Mouse (Mus musculus) hindbrain, postnatal 0 days (tissue): ENCODE measurements at regions not wholly inside any gene's neighbourhood (a gene's known extent, or its start where the extent isn't known, plus 50 kb on each side); places are given as distances from the start of the nearest gene placed in this dataset.

Experiments
- ATAC-seq: fragments of 200-750 bp; cut with Nextera tagmentation; 2 replicates; pipeline ENCODE4 v1.8.0; 2017; ENCODE audit warnings: mild to moderate bottlenecking, moderate TSS enrichment, moderate library complexity
- DNase-seq: peaks from one replicate; pipeline ENCODE4 v3.0.0-alpha.2; 2015; ENCODE audit warnings: low spot score
- H3K27ac ChIP-seq: fragments of 300-500 bp; sonication (generic); 2 replicates; pipeline ENCODE4 v1.5.1; 2014; ENCODE audit warnings: mild to moderate bottlenecking
- H3K27me3 ChIP-seq: fragments of 300-500 bp; sonication (generic); 2 replicates; pipeline ENCODE4 v1.6.1; 2014; ENCODE audit warnings: low read length, mixed read lengths; ENCODE audit not compliant: insufficient read depth
- H3K36me3 ChIP-seq: fragments of 300-500 bp; sonication (generic); 2 replicates; pipeline ENCODE4 v1.6.1; 2014; ENCODE audit warnings: low read length, mixed read lengths; ENCODE audit not compliant: insufficient read depth
- H3K4me1 ChIP-seq: fragments of 300-500 bp; sonication (generic); 2 replicates; pipeline ENCODE4 v1.6.1; 2014; ENCODE audit warnings: antibody characterized with exemption, low read length, mixed read lengths; ENCODE audit not compliant: insufficient read depth
- H3K4me2 ChIP-seq: fragments of 300-500 bp; sonication (generic); 2 replicates; pipeline ENCODE4 v1.6.1; 2014; ENCODE audit warnings: low read depth, mild to moderate bottlenecking, low read length, moderate library complexity, mixed read lengths
- H3K4me3 ChIP-seq: fragments of 300-500 bp; sonication (generic); 2 replicates; pipeline ENCODE4 v1.5.1; 2014; ENCODE audit warnings: low read length
- H3K9ac ChIP-seq: fragments of 300-500 bp; sonication (generic); replicated peaks from 2 replicates; pipeline ENCODE4 v1.6.1; 2014; ENCODE audit warnings: mild to moderate bottlenecking, low read length, moderate library complexity, mixed read lengths
- H3K9me3 ChIP-seq: fragments of 300-500 bp; sonication (generic); 2 replicates; pipeline ENCODE4 v1.6.1; 2016; ENCODE audit warnings: low read length, mixed read lengths
- CTCF ChIP-seq: IDR thresholded peaks from 2 replicates; pipeline ENCODE4 v1.5.1; 2016; ENCODE audit warnings: antibody characterized with exemption, control low read depth, low read depth
- WGBS: fragments of 180-500 bp; shearing (Covaris S2); extraction: QIAGEN DNeasy Blood & Tissue Kit; methylation state at CpG from one replicate; pipeline ENCODE4 v1.1.7; 2014; 5-methylcytosine and 5-hydroxymethylcytosine counted together

- Histone ChIP-seq H3K36me3 (no peaks in the 10 kb centered on the region), H3K27me3 (no peaks in the 10 kb centered on the region), H3K4me1 (no peaks in the 10 kb centered on the region), H3K4me3 (no peak overlapping the region), H3K9me3 (no peaks in the 10 kb centered on the region), H3K4me2 (no peak overlapping the region), H3K27ac (no peak overlapping the region), H3K9ac (no peak overlapping the region)
- WGBS = 57% methylated on average over 2 of the region's 2 CpGs
- DNase-seq (peak; percentile 37), ATAC-seq (no peak)
- peak; percentile 49 for TF ChIP-seq CTCF
These were observed 435.7 kb downstream of the Efnb2 start for GRCm38 (mm10) chr8:8225175-8225830.

DNA sequence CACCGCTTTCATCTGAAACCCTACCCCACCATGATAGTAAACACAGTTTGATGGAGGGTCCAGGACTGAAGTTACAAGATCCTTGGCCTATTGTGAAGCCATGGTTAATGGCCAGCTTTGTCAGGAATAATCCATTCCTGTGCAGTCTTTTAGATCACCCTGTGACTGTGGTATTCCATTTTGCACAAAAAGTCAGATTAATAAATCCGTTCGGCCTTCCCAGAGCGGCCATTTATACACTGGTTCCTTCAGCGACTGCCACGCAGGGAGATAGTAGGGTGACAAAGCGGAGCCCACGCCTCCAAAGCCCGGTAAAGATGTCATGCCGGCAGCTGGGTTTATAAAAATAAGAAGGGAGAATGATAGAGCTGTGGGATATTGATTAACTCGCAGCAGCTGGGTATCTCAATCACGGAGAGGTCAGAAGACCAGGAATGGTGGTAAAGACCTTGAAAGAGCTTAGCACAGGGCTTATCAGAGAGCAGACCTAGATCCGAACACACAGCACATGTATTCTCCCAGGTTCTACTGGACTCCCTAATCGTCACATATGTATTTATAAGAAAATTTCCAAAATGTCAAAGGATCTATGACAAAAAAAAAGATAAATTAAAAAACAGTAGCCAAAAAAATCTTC, 440.5 kb downstream of the Efnb2 start:
- H3K27ac ChIP-seq = no peak overlapping the region
- no peak for TF ChIP-seq CTCF
- H3K27me3 ChIP-seq = no peaks in the 10 kb centered on the region
- no peak overlapping the region for H3K9ac ChIP-seq
- H3K9me3 ChIP-seq = no peaks in the 10 kb centered on the region
- H3K4me3 ChIP-seq = no peak overlapping the region
- ATAC-seq (no peak), DNase-seq (no peak)
- 0 out of 2 replicates have a peak overlapping the region, but pooled peaks have one; percentile 3 for H3K4me2 ChIP-seq
- no peaks in the 10 kb centered on the region for H3K4me1 ChIP-seq
- no peaks in the 10 kb centered on the region for H3K36me3 ChIP-seq
- WGBS = 44% methylated on average over 14 of the region's 14 CpGs

DNA sequence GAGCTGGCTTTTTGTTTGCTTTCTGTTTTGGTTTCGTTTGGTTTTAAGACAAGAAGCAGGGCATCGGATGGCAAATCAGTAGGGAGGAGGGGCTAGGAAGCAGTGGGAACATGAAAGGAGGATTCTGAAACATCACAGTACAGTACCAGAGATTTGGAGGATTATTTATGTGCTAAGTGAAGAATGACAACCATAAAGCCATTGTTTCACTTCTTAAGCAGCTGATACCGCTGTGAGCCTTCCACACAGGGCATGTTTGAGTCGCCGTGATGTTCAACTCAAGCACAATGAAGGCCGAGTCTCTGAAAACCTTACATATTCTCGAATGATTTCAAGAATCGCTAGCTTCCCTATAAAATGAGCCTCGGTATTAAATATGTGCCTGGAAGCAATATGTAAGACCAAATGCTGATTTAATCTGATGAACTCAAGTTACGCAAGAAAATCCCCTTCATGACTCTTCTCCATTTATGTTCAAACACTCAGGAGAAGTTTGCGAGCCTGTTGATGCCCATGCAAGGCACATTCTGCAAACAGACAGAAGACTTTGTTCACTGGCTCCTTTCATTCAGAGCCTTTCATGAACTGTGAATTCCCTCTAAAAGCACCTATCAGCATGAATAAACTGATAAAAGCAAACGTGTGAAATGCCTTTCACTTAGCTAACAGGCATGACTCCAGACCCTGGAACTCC, 441.2 kb downstream of the Efnb2 start:
- WGBS = 36% methylated on average over 12 of the region's 12 CpGs
- DNase-seq (peak; percentile 12), ATAC-seq (no peak)
- no peak overlapping the region for H3K27ac ChIP-seq
- no peaks in the 10 kb centered on the region for H3K9me3 ChIP-seq
- H3K4me3 ChIP-seq = no peak overlapping the region
- H3K27me3 ChIP-seq = no peaks in the 10 kb centered on the region
- TF ChIP-seq CTCF = no peak
- H3K36me3 ChIP-seq = no peaks in the 10 kb centered on the region
- peak overlapping the region; percentile 41 for H3K4me2 ChIP-seq
- no peaks in the 10 kb centered on the region for H3K4me1 ChIP-seq
- no peak overlapping the region for H3K9ac ChIP-seq

- no peak for ATAC-seq
These were observed 468.0 kb downstream of the Efnb2 start for GRCm38 (mm10) chr8:8193036-8193435.

DNA sequence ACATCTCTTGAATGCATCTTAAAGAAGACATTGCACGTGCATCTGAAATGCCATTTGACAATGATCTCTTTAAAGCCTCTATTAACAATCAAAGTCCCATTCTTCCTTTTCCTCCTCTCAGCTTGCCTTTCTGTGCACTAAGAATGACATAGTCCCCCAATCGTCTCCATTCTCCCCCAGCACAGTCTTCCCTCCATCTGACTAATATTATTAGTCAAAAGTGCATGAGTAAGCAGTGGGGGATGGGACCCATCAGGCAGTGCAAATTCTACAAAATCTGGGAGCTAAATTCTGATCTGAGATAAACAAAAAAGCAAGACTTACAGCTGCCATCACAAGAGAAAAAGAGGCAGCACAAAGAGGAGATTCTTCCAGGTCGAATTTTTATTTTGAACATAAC, 475.0 kb downstream of the Efnb2 start:
- no peak overlapping the region for H3K9ac ChIP-seq
- no peaks in the 10 kb centered on the region for H3K36me3 ChIP-seq
- ATAC-seq (no peak), DNase-seq (no peak)
- WGBS = 30% methylated on average over 3 of the region's 3 CpGs
- TF ChIP-seq CTCF = no peak
- H3K4me2 ChIP-seq = no peak overlapping the region
- no peaks in the 10 kb centered on the region for H3K27me3 ChIP-seq
- no peaks in the 10 kb centered on the region for H3K9me3 ChIP-seq
- no peaks in the 10 kb centered on the region for H3K4me1 ChIP-seq
- H3K27ac ChIP-seq = no peak overlapping the region
- H3K4me3 ChIP-seq = no peak overlapping the region

More at GRCm38 (mm10) chr8:8193036-8193435, 468.0 kb downstream of the Efnb2 start:
- no peak overlapping the region for H3K27ac ChIP-seq
- no peak overlapping the region for H3K4me3 ChIP-seq
- no peaks in the 10 kb centered on the region for H3K9me3 ChIP-seq
- WGBS = 51% methylated on average over 3 of the region's 3 CpGs
- H3K4me2 ChIP-seq = no peak overlapping the region
- no peaks in the 10 kb centered on the region for H3K36me3 ChIP-seq
- H3K4me1 ChIP-seq = no peaks in the 10 kb centered on the region
- no peak for DNase-seq
- no peak overlapping the region for H3K9ac ChIP-seq
- TF ChIP-seq CTCF = no peak
- H3K27me3 ChIP-seq = no peaks in the 10 kb centered on the region

- WGBS = 67% methylated on average over 6 of the region's 6 CpGs
- ATAC-seq (no peak), DNase-seq (no peak)
- no peaks in the 10 kb centered on the region for H3K4me1 ChIP-seq
- TF ChIP-seq CTCF = no peak
- no peak overlapping the region for H3K9ac ChIP-seq
- H3K27me3 ChIP-seq = no peaks in the 10 kb centered on the region
- no peak overlapping the region for H3K4me3 ChIP-seq
- H3K9me3 ChIP-seq = no peaks in the 10 kb centered on the region
- H3K36me3 ChIP-seq = no peaks in the 10 kb centered on the region
- H3K27ac ChIP-seq = no peak overlapping the region
- no peak overlapping the region for H3K4me2 ChIP-seq
These were observed 477.8 kb downstream of the Efnb2 start for GRCm38 (mm10) chr8:8183233-8183622.
